Mouse (Mus musculus) limb, embryonic 14.5 days (tissue): ENCODE data around the gene Tssk2. TPM values are rescaled to one million over a fixed set of nuclear protein-coding genes. Genes with fewer than 3 reads are reported as not detected.

Source experiments
- ATAC-seq: fragments of 200-750 bp; cut with Nextera tagmentation; 2 replicates; pipeline ENCODE4 v1.8.0; 2017; ENCODE audit warnings: low read depth, moderate number of reproducible peaks, moderate TSS enrichment; ENCODE audit not compliant: low FRiP score
- DNase-seq: peaks from one replicate; pipeline ENCODE4 v3.0.0-alpha.2; 2015; ENCODE audit warnings: low spot score
- H3K27ac ChIP-seq: fragments of 300-500 bp; sonication (generic); replicated peaks from 2 replicates; pipeline ENCODE4 v1.5.1; 2014; ENCODE audit warnings: low read depth, mild to moderate bottlenecking, low read length, moderate library complexity, mixed read lengths
- H3K27me3 ChIP-seq: fragments of 300-500 bp; sonication (generic); 2 replicates; pipeline ENCODE4 v1.6.1; 2014; ENCODE audit warnings: low read length, mixed read lengths; ENCODE audit not compliant: control insufficient read depth, insufficient read depth
- H3K36me3 ChIP-seq: fragments of 300-500 bp; sonication (generic); 2 replicates; pipeline ENCODE4 v1.6.1; 2014; ENCODE audit warnings: mild to moderate bottlenecking, low read length, moderate library complexity, mixed read lengths; ENCODE audit not compliant: control insufficient read depth, insufficient read depth
- H3K4me1 ChIP-seq: fragments of 300-500 bp; sonication (generic); 2 replicates; pipeline ENCODE4 v1.6.1; 2014; ENCODE audit warnings: antibody characterized with exemption, low read length, mixed read lengths; ENCODE audit not compliant: control insufficient read depth, insufficient read depth
- H3K4me2 ChIP-seq: fragments of 300-500 bp; sonication (generic); replicated peaks from 2 replicates; pipeline ENCODE4 v1.6.1; 2014; ENCODE audit warnings: low read depth, mild to moderate bottlenecking, low read length, moderate library complexity; ENCODE audit not compliant: severe bottlenecking
- H3K4me3 ChIP-seq: fragments of 300-500 bp; sonication (generic); replicated peaks from 2 replicates; pipeline ENCODE4 v1.5.1; 2014; ENCODE audit warnings: low read length
- H3K9ac ChIP-seq: fragments of 300-500 bp; sonication (generic); 2 replicates; pipeline ENCODE4 v1.6.1; 2014; ENCODE audit warnings: mild to moderate bottlenecking, low read depth, low read length, moderate library complexity; ENCODE audit not compliant: severe bottlenecking
- H3K9me3 ChIP-seq: fragments of 300-500 bp; sonication (generic); 2 replicates; pipeline ENCODE4 v1.6.1; 2016; ENCODE audit warnings: low read length; ENCODE audit not compliant: control insufficient read depth
- POLR2A ChIP-seq: fragments of 200-500 bp; IDR thresholded peaks from 2 replicates; pipeline ENCODE4 v1.8.0; 2012; ENCODE audit warnings: inconsistent platforms, mild to moderate bottlenecking, moderate library complexity, borderline replicate concordance; ENCODE audit not compliant: insufficient read depth, insufficient read length; ENCODE audit errors: extremely low read depth
- WGBS: fragments of 180-500 bp; shearing (Covaris S2); extraction: QIAGEN DNeasy Blood & Tissue Kit; methylation state at CpG from one replicate; pipeline ENCODE4 v1.1.7; 2014; 5-methylcytosine and 5-hydroxymethylcytosine counted together
- polyA plus RNA-seq, 2 experiments: library from polyadenylated mRNA; depleted of rRNA in 1 of 2; stranded (reverse) in 1 of 2; unstranded in 1 of 2; fragments of >200 nt; fragmentation: Nextera tagmentation in 1 of 2; extraction: Ambion mirVana in 1 of 2; gene quantifications; 2 replicates each; pipeline versions ENCODE4 v1.2.1 to v1.2.3; 2012 to 2014

Tssk2 gene
- polyA plus RNA-seq, 2 experiments = 0.14 TPM; not detected in 1

DNA sequence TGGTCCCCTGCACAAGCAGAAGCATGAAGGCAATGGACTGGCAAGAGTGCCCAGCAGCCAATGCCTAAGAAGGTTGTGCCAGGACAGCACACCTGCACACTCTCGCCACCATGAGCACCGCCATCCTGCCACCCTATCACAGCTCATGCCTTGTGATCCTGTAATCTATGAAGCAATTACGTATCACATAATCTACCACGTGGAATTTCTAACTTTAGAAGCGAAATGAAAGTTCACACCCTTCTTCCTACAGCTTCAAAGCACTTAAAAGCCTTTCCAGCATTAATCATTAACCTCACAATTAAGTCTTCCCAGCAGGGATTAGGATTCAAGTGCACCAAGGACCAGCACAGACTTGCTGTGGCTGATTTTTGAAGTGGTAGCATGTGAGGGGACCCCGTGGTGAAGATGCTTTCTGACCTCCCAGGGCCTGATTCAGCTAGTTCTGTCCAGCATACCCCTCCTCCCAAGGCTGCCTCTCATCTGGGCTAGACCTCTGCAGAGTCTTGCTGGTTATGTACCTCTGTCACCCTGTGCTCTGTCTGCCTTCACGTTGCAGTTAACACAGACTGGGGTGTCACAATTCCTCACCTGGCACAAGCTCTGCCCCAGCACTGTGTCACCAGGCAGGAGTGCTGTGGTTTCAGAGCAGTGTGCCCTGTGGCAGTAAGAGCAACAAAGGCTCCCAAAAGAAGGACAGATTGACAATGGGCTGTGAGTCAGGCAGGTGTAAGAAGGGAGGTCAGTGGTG is 46.8 kb downstream of the Tssk2 start:
- no peak overlapping the region for H3K27ac ChIP-seq
- ATAC-seq (no peak), DNase-seq (no peak)

DNA sequence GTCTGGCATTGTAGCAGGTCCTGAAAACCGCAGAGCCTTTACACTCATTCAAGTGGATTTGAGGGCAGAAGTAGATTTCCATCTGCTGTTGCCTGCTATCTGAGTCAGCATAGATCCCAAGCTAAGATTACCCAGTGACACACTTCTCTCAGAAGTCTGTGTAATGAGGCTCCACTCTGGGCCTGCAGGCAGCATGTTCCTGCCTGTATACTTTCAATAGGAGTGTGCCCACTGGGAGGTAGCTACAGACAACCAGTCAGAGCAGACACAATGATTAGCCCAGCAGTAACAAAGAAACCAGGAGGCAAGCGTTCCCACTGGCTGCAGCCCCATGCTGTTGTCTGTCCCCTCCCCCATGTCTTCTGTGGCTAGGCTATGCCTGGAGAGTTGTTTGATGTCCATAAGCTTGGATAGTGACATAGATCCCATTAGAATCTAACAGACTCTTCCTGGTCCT is 51.0 kb downstream of the Tssk2 start:
- no peaks in the 10 kb centered on the region for H3K36me3 ChIP-seq
- no peak overlapping the region for H3K4me3 ChIP-seq
- no peaks in the 10 kb centered on the region for H3K4me1 ChIP-seq
- no peak for DNase-seq
- H3K27me3 ChIP-seq = no peaks in the 10 kb centered on the region
- H3K4me2 ChIP-seq = no peak overlapping the region
- no peak overlapping the region for H3K27ac ChIP-seq
- 35% methylated on average over 2 of the region's 2 CpGs for WGBS
- H3K9me3 ChIP-seq = no peaks in the 10 kb centered on the region
- no peak for ATAC-seq
- TF ChIP-seq POLR2A = no peak
- H3K9ac ChIP-seq = no peak overlapping the region

More for the DNA sequence above, 46.8 kb downstream of the Tssk2 start:
- Histone ChIP-seq H3K9ac (no peak overlapping the region), H3K36me3 (no peaks in the 10 kb centered on the region), H3K27me3 (no peaks in the 10 kb centered on the region), H3K9me3 (no peaks in the 10 kb centered on the region), H3K4me1 (no peaks in the 10 kb centered on the region), H3K4me2 (no peak overlapping the region), H3K4me3 (no peak overlapping the region)
- TF ChIP-seq POLR2A = no peak
- WGBS = 51% methylated on average over 7 of the region's 7 CpGs

Other genes starting within 250 kb of the Tssk2 start
- gene Med15, start 165.7 kb upstream of the Tssk2 start, polyA plus RNA-seq (2012; rRNA removed) = 84.6 and 121 TPM in 2 replicates
- gene Med15, start 165.7 kb upstream of the Tssk2 start, polyA plus RNA-seq (2014; fragmentation: Nextera tagmentation; extraction: Ambion mirVana) = 41.6 and 44.0 TPM in 2 replicates
- 124 and 176 TPM in 2 replicates for gene Klhl22, start 139.0 kb upstream of the Tssk2 start, polyA plus RNA-seq (2012; rRNA removed)
- 87.2 and 101 TPM in 2 replicates for gene Klhl22, start 139.0 kb upstream of the Tssk2 start, polyA plus RNA-seq (2014; fragmentation: Nextera tagmentation; extraction: Ambion mirVana)
- gene Scarf2, start 101.4 kb upstream of the Tssk2 start, polyA plus RNA-seq (2012; rRNA removed) = 232 and 360 TPM in 2 replicates
- gene Scarf2, start 101.4 kb upstream of the Tssk2 start, polyA plus RNA-seq (2014; fragmentation: Nextera tagmentation; extraction: Ambion mirVana) = 51.3 and 64.9 TPM in 2 replicates
- gene B830017H08Rik, start 65.5 kb upstream of the Tssk2 start, polyA plus RNA-seq (2012; rRNA removed) = 0.49 and 0.58 TPM in 2 replicates
- gene B830017H08Rik, start 65.5 kb upstream of the Tssk2 start, polyA plus RNA-seq (2014; fragmentation: Nextera tagmentation; extraction: Ambion mirVana) = 0.17 and 0.69 TPM in 2 replicates
- gene Car15, start 60.3 kb upstream of the Tssk2 start, polyA plus RNA-seq (2012; rRNA removed) = 8.6 and 11.5 TPM in 2 replicates
- gene Car15, start 60.3 kb upstream of the Tssk2 start, polyA plus RNA-seq (2014; fragmentation: Nextera tagmentation; extraction: Ambion mirVana) = 3.2 and 3.4 TPM in 2 replicates
- 1.9 and 2.1 TPM in 2 replicates for gene Gm20518, start 7.0 kb upstream of the Tssk2 start, polyA plus RNA-seq (2012; rRNA removed)
- 0.22 and 0.26 TPM in 2 replicates for gene Gm20518, start 7.0 kb upstream of the Tssk2 start, polyA plus RNA-seq (2014; fragmentation: Nextera tagmentation; extraction: Ambion mirVana)
- 0.01 and 0.04 TPM in 2 replicates for gene Tssk1, start 4.4 kb upstream of the Tssk2 start, polyA plus RNA-seq (2012; rRNA removed)
- gene Tssk1, start 4.4 kb upstream of the Tssk2 start, polyA plus RNA-seq (2014; fragmentation: Nextera tagmentation; extraction: Ambion mirVana) = 0.07 TPM in 1 of 2 replicates, not detected in the other
- 116 and 185 TPM in 2 replicates for gene Dgcr2, start 75 bp upstream of the Tssk2 start, polyA plus RNA-seq (2012; rRNA removed)
- gene Dgcr2, start 75 bp upstream of the Tssk2 start, polyA plus RNA-seq (2014; fragmentation: Nextera tagmentation; extraction: Ambion mirVana) = 90.2 and 95.8 TPM in 2 replicates
- gene Ess2, start 12.7 kb downstream of the Tssk2 start, polyA plus RNA-seq (2012; rRNA removed) = 38.7 and 42.2 TPM in 2 replicates
- 33.1 and 33.5 TPM in 2 replicates for gene Ess2, start 12.7 kb downstream of the Tssk2 start, polyA plus RNA-seq (2014; fragmentation: Nextera tagmentation; extraction: Ambion mirVana)
- 0.10 TPM in 1 of 2 replicates, not detected in the other for gene Gsc2, start 16.4 kb downstream of the Tssk2 start, polyA plus RNA-seq (2012; rRNA removed)
- gene Gsc2, start 16.4 kb downstream of the Tssk2 start, polyA plus RNA-seq (2014; fragmentation: Nextera tagmentation; extraction: Ambion mirVana) = not detected in 2 replicates
- 55.0 and 68.0 TPM in 2 replicates for gene Slc25a1, start 29.6 kb downstream of the Tssk2 start, polyA plus RNA-seq (2012; rRNA removed)
- gene Slc25a1, start 29.6 kb downstream of the Tssk2 start, polyA plus RNA-seq (2014; fragmentation: Nextera tagmentation; extraction: Ambion mirVana) = 70.4 and 73.9 TPM in 2 replicates
- not detected in 2 replicates for gene Vpreb2, start 81.8 kb downstream of the Tssk2 start, polyA plus RNA-seq (2012; rRNA removed)
- not detected in 2 replicates for gene Vpreb2, start 81.8 kb downstream of the Tssk2 start, polyA plus RNA-seq (2014; fragmentation: Nextera tagmentation; extraction: Ambion mirVana)
- 69.0 and 76.0 TPM in 2 replicates for gene Dgcr6, start 154.2 kb downstream of the Tssk2 start, polyA plus RNA-seq (2012; rRNA removed)
- 106 and 110 TPM in 2 replicates for gene Dgcr6, start 154.2 kb downstream of the Tssk2 start, polyA plus RNA-seq (2014; fragmentation: Nextera tagmentation; extraction: Ambion mirVana)
- 19.6 and 20.6 TPM in 2 replicates for gene Prodh, start 191.6 kb downstream of the Tssk2 start, polyA plus RNA-seq (2012; rRNA removed)
- gene Prodh, start 191.6 kb downstream of the Tssk2 start, polyA plus RNA-seq (2014; fragmentation: Nextera tagmentation; extraction: Ambion mirVana) = 8.9 and 10.2 TPM in 2 replicates
- 17.3 and 25.0 TPM in 2 replicates for gene Rtn4r, start 229.0 kb downstream of the Tssk2 start, polyA plus RNA-seq (2012; rRNA removed)
- 7.6 and 8.7 TPM in 2 replicates for gene Rtn4r, start 229.0 kb downstream of the Tssk2 start, polyA plus RNA-seq (2014; fragmentation: Nextera tagmentation; extraction: Ambion mirVana)